Mouse (Mus musculus): ENCODE measurements around the gene Vsig1.

DNA sequence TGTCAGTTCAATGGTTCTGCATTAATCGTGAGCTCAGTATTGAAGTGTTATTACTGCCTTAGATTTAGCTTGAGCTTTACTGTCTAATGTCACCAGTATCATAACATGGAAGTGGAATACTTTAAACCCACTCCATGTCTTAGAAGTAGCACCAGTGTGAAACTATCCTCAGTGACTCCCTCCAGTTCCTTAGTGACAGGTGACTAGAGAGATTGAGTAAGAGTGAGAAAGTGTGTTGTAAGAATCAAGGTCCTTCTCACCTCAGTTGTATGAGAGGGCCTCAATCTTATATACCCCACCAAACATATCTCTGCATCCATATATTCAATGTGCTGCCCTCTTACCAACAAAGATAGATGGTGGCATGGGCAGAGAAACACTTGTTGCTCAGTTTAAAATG lies 71.5 kb downstream of the Vsig1 start:
- no peak for TF ChIP-seq CTCF (IDR thresholded peaks at IDR 0.05; ENCODE audit: low read depth, low read length)
- TF ChIP-seq POLR2A (IDR thresholded peaks at IDR 0.05; ENCODE audit: borderline replicate concordance, low read depth, low read length) = no peak

All from bone marrow macrophage, adult 2 months (primary cell).